Mouse (Mus musculus): ENCODE data around the gene Ap1s1.

GRCm38 (mm10) chr5:137028561-137029272 lies 17.2 kb downstream of the Ap1s1 start:
- TF ChIP-seq CTCF (IDR thresholded peaks at IDR 0.05; ENCODE audit: low read depth, low read length) (no peak), POLR2A (IDR thresholded peaks at IDR 0.05; ENCODE audit: extremely low read depth, insufficient read depth, low read length) (no peak)

Measured in liver, adult 2 months (tissue).